Mouse (Mus musculus) midbrain, embryonic 11.5 days (tissue): ENCODE measurements around the gene Bglap3. TPM values are rescaled to one million over a fixed set of nuclear protein-coding genes. Genes with fewer than 3 reads are reported as not detected.

Source experiments
- ATAC-seq: fragments of 200-750 bp; cut with Nextera tagmentation; 2 replicates; pipeline ENCODE4 v1.8.0; 2017; ENCODE audit warnings: moderate TSS enrichment, moderate library complexity; ENCODE audit not compliant: low FRiP score
- DNase-seq: peaks from one replicate; pipeline ENCODE4 v3.0.0; 2015; ENCODE audit warnings: low spot score; ENCODE audit errors: missing footprints
- H3K27ac ChIP-seq: fragments of 300-500 bp; sonication (generic); 2 replicates; pipeline ENCODE4 v1.5.1; 2014; ENCODE audit warnings: low read depth, low read length
- H3K27me3 ChIP-seq: fragments of 300-500 bp; sonication (generic); 2 replicates; pipeline ENCODE4 v1.6.1; 2014; ENCODE audit warnings: mild to moderate bottlenecking, low read length, moderate library complexity, mixed read lengths; ENCODE audit not compliant: control insufficient read depth, insufficient read depth
- H3K36me3 ChIP-seq: fragments of 300-500 bp; sonication (generic); 2 replicates; pipeline ENCODE4 v1.6.1; 2014; ENCODE audit warnings: mild to moderate bottlenecking, low read length, moderate library complexity, mixed read lengths; ENCODE audit not compliant: control insufficient read depth, insufficient read depth
- H3K4me1 ChIP-seq: fragments of 300-500 bp; sonication (generic); 2 replicates; pipeline ENCODE4 v1.6.1; 2014; ENCODE audit warnings: low read length; ENCODE audit not compliant: control insufficient read depth, insufficient read depth
- H3K4me2 ChIP-seq: fragments of 300-500 bp; sonication (generic); 2 replicates; pipeline ENCODE4 v1.6.1; 2014; ENCODE audit warnings: mild to moderate bottlenecking, moderate library complexity
- H3K4me3 ChIP-seq: fragments of 300-500 bp; sonication (generic); 2 replicates; pipeline ENCODE4 v1.5.1; 2014; ENCODE audit warnings: low read depth, low read length
- H3K9ac ChIP-seq: fragments of 300-500 bp; sonication (generic); 2 replicates; pipeline ENCODE4 v1.6.1; 2014; ENCODE audit warnings: low read length
- H3K9me3 ChIP-seq: fragments of 300-500 bp; sonication (generic); 2 replicates; pipeline ENCODE4 v1.6.1; 2016; ENCODE audit warnings: low read length; ENCODE audit not compliant: control insufficient read depth
- WGBS: fragments of 180-500 bp; shearing (Covaris S2); extraction: QIAGEN DNeasy Blood & Tissue Kit; methylation state at CpG from one replicate; pipeline ENCODE4 v1.1.7; 2014; 5-methylcytosine and 5-hydroxymethylcytosine counted together
- polyA plus RNA-seq: library from polyadenylated mRNA; unstranded; fragments of >200 nt; fragmentation: Nextera tagmentation; extraction: Ambion mirVana; gene quantifications from 2 replicates; pipeline ENCODE4 v1.2.1, GENCODE M21; 2014

Bglap3 gene
- polyA plus RNA-seq, 1 experiment from 2014 or later, result 0.08 TPM

- Histone ChIP-seq H3K4me2 (no peak overlapping the region), H3K36me3 (peaks cover 59% of the 10 kb centered on the region), H3K27ac (no peak overlapping the region), H3K27me3 (no peaks in the 10 kb centered on the region), H3K4me3 (no peak overlapping the region), H3K9ac (no peak overlapping the region), H3K4me1 (no peaks in the 10 kb centered on the region), H3K9me3 (no peaks in the 10 kb centered on the region)
- DNase-seq (no peak), ATAC-seq (no peak)
- WGBS, result 91% methylated on average over 13 of the region's 13 CpGs
These were observed 21.8 kb downstream of the Bglap3 start for GRCm38 (mm10) chr3:88350732-88351131.

GRCm38 (mm10) chr3:88339006-88339405 is 33.5 kb downstream of the Bglap3 start:
- Histone ChIP-seq H3K4me1 (peaks cover 10% of the 10 kb centered on the region), H3K27me3 (no peaks in the 10 kb centered on the region), H3K27ac (no peak overlapping the region), H3K9me3 (no peaks in the 10 kb centered on the region), H3K4me3 (no peak overlapping the region), H3K4me2 (no peak overlapping the region), H3K36me3 (peaks cover 19% of the 10 kb centered on the region), H3K9ac (no peak overlapping the region)
- ATAC-seq (no peak), DNase-seq (no peak)
- 76% methylated on average over 3 of the region's 3 CpGs for WGBS

DNA sequence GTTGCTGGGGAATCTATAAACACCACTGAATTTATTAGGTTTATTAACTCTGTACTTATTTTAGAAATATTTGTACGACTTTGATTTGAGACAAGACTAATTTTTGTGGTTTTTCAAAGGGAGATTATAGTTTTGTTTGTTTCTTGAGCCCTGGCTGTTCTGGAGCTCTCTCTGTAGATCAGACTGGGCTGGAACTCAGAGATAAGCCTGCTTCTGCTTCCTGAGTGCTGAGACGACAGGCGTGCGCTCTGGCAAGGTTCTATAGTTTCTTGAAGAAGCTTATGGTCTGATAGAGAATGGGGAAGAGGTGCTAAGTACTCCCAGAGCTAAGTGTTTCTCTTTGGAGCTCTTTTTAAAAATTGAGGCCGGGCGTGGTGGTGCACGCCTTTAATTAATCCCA is 34.2 kb downstream of the Bglap3 start:
- ATAC-seq, result no peak
- Histone ChIP-seq H3K36me3 (peaks cover 12% of the 10 kb centered on the region), H3K27ac (no peak overlapping the region), H3K4me2 (no peak overlapping the region), H3K9me3 (no peaks in the 10 kb centered on the region), H3K27me3 (no peaks in the 10 kb centered on the region), H3K4me3 (no peak overlapping the region), H3K4me1 (peaks cover 10% of the 10 kb centered on the region), H3K9ac (no peak overlapping the region)
- DNase-seq, result no peak
- WGBS, result 94% methylated on average over 7 of the region's 7 CpGs

GRCm38 (mm10) chr3:88337367-88338020 is 35.0 kb downstream of the Bglap3 start:
- WGBS, result 93% methylated on average over 11 of the region's 11 CpGs
- DNase-seq, result no peak
- Histone ChIP-seq H3K9me3 (no peaks in the 10 kb centered on the region), H3K4me2 (peak overlapping the region; percentile 71; the same call in 1 of the 2 replicates), H3K36me3 (peaks cover 4% of the 10 kb centered on the region), H3K27ac (no peak overlapping the region), H3K4me3 (no peak overlapping the region), H3K4me1 (peaks cover 10% of the 10 kb centered on the region), H3K27me3 (no peaks in the 10 kb centered on the region), H3K9ac (no peak overlapping the region)
- no peak for ATAC-seq

DNA sequence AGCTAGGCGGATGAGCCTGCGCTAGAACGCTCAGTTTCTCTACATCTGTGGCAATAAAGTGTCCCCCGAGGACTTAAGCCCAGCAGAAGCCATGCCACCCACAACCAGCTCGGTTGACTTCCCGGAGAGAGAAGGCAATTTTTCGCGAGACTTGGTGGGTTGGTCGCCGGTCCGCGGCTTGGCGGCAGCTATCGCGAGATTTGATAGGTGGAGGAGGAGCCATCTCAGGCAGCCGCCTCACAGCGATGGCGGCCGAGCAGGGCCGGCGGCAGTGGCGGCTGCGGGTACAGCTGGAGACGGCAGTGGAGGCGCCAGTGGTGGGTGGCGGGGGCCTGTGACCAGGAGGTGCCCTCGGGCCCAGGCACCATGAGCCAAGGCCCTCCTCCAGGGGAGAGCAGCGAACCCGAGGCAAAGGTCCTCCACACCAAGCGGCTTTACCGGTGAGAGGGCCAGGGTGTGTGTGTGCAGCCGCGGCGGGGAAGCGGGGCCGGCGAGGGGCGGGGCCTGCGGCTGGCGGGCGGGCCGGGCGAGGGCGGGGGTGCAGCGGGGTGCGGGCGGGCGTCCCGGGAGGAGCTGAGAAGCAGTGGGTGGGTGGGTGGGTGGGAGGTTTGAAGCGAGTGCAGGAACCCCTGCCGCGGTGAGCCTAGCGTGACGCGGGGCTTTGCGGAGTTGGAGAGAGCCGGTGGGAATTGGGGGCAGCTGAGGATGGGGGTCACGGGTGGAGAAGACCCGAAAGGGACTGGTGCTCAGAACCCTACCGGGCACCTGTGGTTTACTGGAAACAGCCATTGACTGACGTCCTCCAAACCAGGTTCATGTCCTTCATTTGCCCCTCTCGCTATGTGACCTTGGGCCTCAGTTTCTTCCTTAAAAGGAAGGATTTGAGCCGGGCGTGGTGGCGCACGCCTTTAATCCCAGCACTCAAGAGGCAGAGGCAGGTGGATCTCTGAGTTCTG is 36.2 kb downstream of the Bglap3 start, which contains the start of the genes Tmem79 and Smg5:
Gene Tmem79 (minus strand): TSS at position 91 of the 956 bp plus-strand sequence.
Gene Smg5 (plus strand): TSS at position 203 of the 956 bp plus-strand sequence.
- H3K36me3 ChIP-seq, result no peaks in the 10 kb centered on the region
- H3K4me3 ChIP-seq, result peak within 1 kb of the TSS; percentile 84
- WGBS, result 3% methylated on average over 53 of the region's 66 CpGs
- ATAC-seq (peak; percentile 95), DNase-seq (peak; percentile 99)
- H3K27me3 ChIP-seq, result no peaks in the 10 kb centered on the region
- H3K9me3 ChIP-seq, result no peaks in the 10 kb centered on the region
- peak within 1 kb of the TSS; percentile 86 for H3K27ac ChIP-seq
- H3K4me1 ChIP-seq, result peaks cover 10% of the 10 kb centered on the region
- H3K4me2 ChIP-seq, result peak within 1 kb of the TSS; percentile 71
- peak within 1 kb of the TSS; percentile 97 for H3K9ac ChIP-seq

GRCm38 (mm10) chr3:88335436-88336053 is 37.0 kb downstream of the Bglap3 start:
- DNase-seq, result peak; percentile 87
- Histone ChIP-seq H3K27me3 (no peaks in the 10 kb centered on the region), H3K4me3 (peak overlapping the region; percentile 84), H3K27ac (peak overlapping the region; percentile 86), H3K9me3 (no peaks in the 10 kb centered on the region), H3K36me3 (no peaks in the 10 kb centered on the region), H3K4me2 (peak overlapping the region; percentile 71), H3K4me1 (peaks cover 10% of the 10 kb centered on the region), H3K9ac (peak overlapping the region; percentile 97)
- peak; percentile 61 for ATAC-seq
- 1% methylated on average over 27 of the region's 27 CpGs for WGBS

GRCm38 (mm10) chr3:88334902-88335435 is 37.6 kb downstream of the Bglap3 start:
- no peaks in the 10 kb centered on the region for H3K27me3 ChIP-seq
- peak overlapping the region; percentile 71 for H3K4me2 ChIP-seq
- ATAC-seq (no peak), DNase-seq (no peak)
- peak overlapping the region; percentile 97 for H3K9ac ChIP-seq
- H3K9me3 ChIP-seq, result no peaks in the 10 kb centered on the region
- no peak overlapping the region for H3K27ac ChIP-seq
- 38% methylated on average over 3 of the region's 3 CpGs for WGBS
- H3K4me3 ChIP-seq, result peak overlapping the region; percentile 84
- no peaks in the 10 kb centered on the region for H3K36me3 ChIP-seq
- H3K4me1 ChIP-seq, result peaks cover 10% of the 10 kb centered on the region

- WGBS, result 61% methylated on average over 12 of the region's 12 CpGs
- no peaks in the 10 kb centered on the region; the same call in 1 of the 2 replicates for H3K36me3 ChIP-seq
- peaks cover 10% of the 10 kb centered on the region for H3K4me1 ChIP-seq
- no peaks in the 10 kb centered on the region for H3K9me3 ChIP-seq
- DNase-seq (no peak), ATAC-seq (no peak)
- no peak overlapping the region for H3K27ac ChIP-seq
- no peak overlapping the region for H3K4me3 ChIP-seq
- H3K4me2 ChIP-seq, result no peak overlapping the region
- H3K9ac ChIP-seq, result no peak overlapping the region
- H3K27me3 ChIP-seq, result no peaks in the 10 kb centered on the region
These were observed 38.4 kb downstream of the Bglap3 start for GRCm38 (mm10) chr3:88334029-88334658.
